Mouse (Mus musculus): Measurements from ENCODE around the gene Samd11. TPM values are rescaled to one million over a fixed set of nuclear protein-coding genes. Genes with fewer than 3 reads are reported as not detected.
A peak's percentile ranks its signal among the peaks of the same experiment; 100 is the strongest.

Gene Samd11
- not detected in 2 replicates for polyA plus RNA-seq (2012; ENCODE audit: insufficient read depth, insufficient read length, missing spikeins)

- Histone ChIP-seq H3K4me3 (ENCODE audit: insufficient read depth, low read depth, low read length) (peak within 1 kb of the TSS; percentile 3; the same call in 1 of the 2 replicates), H3K4me1 (ENCODE audit: control insufficient read depth, insufficient read depth, insufficient read length, low read length) (no peaks in the 10 kb centered on the region; the same call in 1 of the 2 replicates), H3K27ac (replicated peaks; ENCODE audit: low read depth, low read length) (no peak within 1 kb of the TSS)
Measured at GRCm38 (mm10) chr4:156255078-156255839, at the start of gene Samd11. TSS of gene Samd11 (minus strand) at chr4:156255657.

GRCm38 (mm10) chr4:156254361-156255077, 938 bp downstream of the Samd11 start:
- H3K4me1 ChIP-seq (ENCODE audit: control insufficient read depth, insufficient read depth, insufficient read length, low read length): no peaks in the 10 kb centered on the region; the same call in 1 of the 2 replicates
- H3K27ac ChIP-seq (replicated peaks; ENCODE audit: low read depth, low read length): no peak overlapping the region
- H3K4me3 ChIP-seq (ENCODE audit: insufficient read depth, low read depth, low read length): peak overlapping the region; percentile 3; the same call in 1 of the 2 replicates

- no peaks in the 10 kb centered on the region; the same call in 1 of the 2 replicates for H3K4me1 ChIP-seq (ENCODE audit: control insufficient read depth, insufficient read depth, insufficient read length, low read length)
- no peak overlapping the region for H3K4me3 ChIP-seq (ENCODE audit: insufficient read depth, low read depth, low read length)
- no peak overlapping the region for H3K27ac ChIP-seq (replicated peaks; ENCODE audit: low read depth, low read length)
Measured at GRCm38 (mm10) chr4:156253043-156253442, 2.4 kb downstream of the Samd11 start.

- Histone ChIP-seq H3K27ac (replicated peaks; ENCODE audit: low read depth, low read length) (no peak overlapping the region), H3K4me1 (ENCODE audit: control insufficient read depth, insufficient read depth, insufficient read length, low read length) (no peaks in the 10 kb centered on the region; the same call in 1 of the 2 replicates), H3K4me3 (ENCODE audit: insufficient read depth, low read depth, low read length) (no peak overlapping the region)
Measured at GRCm38 (mm10) chr4:156252619-156253018, 2.8 kb downstream of the Samd11 start.

- Histone ChIP-seq H3K27ac (replicated peaks; ENCODE audit: low read depth, low read length) (no peak overlapping the region), H3K4me1 (ENCODE audit: control insufficient read depth, insufficient read depth, insufficient read length, low read length) (no peaks in the 10 kb centered on the region; the same call in 1 of the 2 replicates), H3K4me3 (ENCODE audit: insufficient read depth, low read depth, low read length) (no peak overlapping the region)
Measured at GRCm38 (mm10) chr4:156252140-156252539, 3.3 kb downstream of the Samd11 start.

GRCm38 (mm10) chr4:156251081-156251480, 4.4 kb downstream of the Samd11 start:
- no peak overlapping the region for H3K4me3 ChIP-seq (ENCODE audit: insufficient read depth, low read depth, low read length)
- H3K27ac ChIP-seq (replicated peaks; ENCODE audit: low read depth, low read length): no peak overlapping the region
- H3K4me1 ChIP-seq (ENCODE audit: control insufficient read depth, insufficient read depth, insufficient read length, low read length): no peaks in the 10 kb centered on the region; the same call in 1 of the 2 replicates

- Histone ChIP-seq H3K4me1 (ENCODE audit: control insufficient read depth, insufficient read depth, insufficient read length, low read length) (no peaks in the 10 kb centered on the region; the same call in 1 of the 2 replicates), H3K4me3 (ENCODE audit: insufficient read depth, low read depth, low read length) (no peak overlapping the region), H3K27ac (replicated peaks; ENCODE audit: low read depth, low read length) (no peak overlapping the region)
Measured at GRCm38 (mm10) chr4:156249567-156249966, 5.9 kb downstream of the Samd11 start.

- Histone ChIP-seq H3K27ac (replicated peaks; ENCODE audit: low read depth, low read length) (no peak overlapping the region), H3K4me1 (ENCODE audit: control insufficient read depth, insufficient read depth, insufficient read length, low read length) (peaks cover 2% of the 10 kb centered on the region; the same call in 1 of the 2 replicates), H3K4me3 (ENCODE audit: insufficient read depth, low read depth, low read length) (peak overlapping the region; percentile 96)
Measured at GRCm38 (mm10) chr4:156236651-156237447, 18.6 kb downstream of the Samd11 start.

- Histone ChIP-seq H3K4me1 (ENCODE audit: control insufficient read depth, insufficient read depth, insufficient read length, low read length) (peaks cover 2% of the 10 kb centered on the region; the same call in 1 of the 2 replicates), H3K4me3 (ENCODE audit: insufficient read depth, low read depth, low read length) (peak within 1 kb of the TSS; percentile 96), H3K27ac (replicated peaks; ENCODE audit: low read depth, low read length) (peak within 1 kb of the TSS; percentile 45)
Measured at GRCm38 (mm10) chr4:156235808-156236533, 19.5 kb downstream of the Samd11 start, which contains the start of gene Noc2l. TSS of gene Noc2l (plus strand) at chr4:156236010.

GRCm38 (mm10) chr4:156235360-156235770, 20.1 kb downstream of the Samd11 start:
- H3K4me3 ChIP-seq (ENCODE audit: insufficient read depth, low read depth, low read length): peak overlapping the region; percentile 53
- H3K4me1 ChIP-seq (ENCODE audit: control insufficient read depth, insufficient read depth, insufficient read length, low read length): peaks cover 2% of the 10 kb centered on the region; the same call in 1 of the 2 replicates
- peak overlapping the region; percentile 23; the same call in 1 of the 2 replicates for H3K27ac ChIP-seq (replicated peaks; ENCODE audit: low read depth, low read length)

GRCm38 (mm10) chr4:156234701-156235213, 20.7 kb downstream of the Samd11 start, which contains the start of gene Plekhn1:
TSS of gene Plekhn1 (minus strand) at chr4:156234857.
- Histone ChIP-seq H3K4me3 (ENCODE audit: insufficient read depth, low read depth, low read length) (peak within 1 kb of the TSS; percentile 89), H3K27ac (replicated peaks; ENCODE audit: low read depth, low read length) (peak within 1 kb of the TSS; percentile 39; the same call in 1 of the 2 replicates), H3K4me1 (ENCODE audit: control insufficient read depth, insufficient read depth, insufficient read length, low read length) (peaks cover 2% of the 10 kb centered on the region; the same call in 1 of the 2 replicates)

GRCm38 (mm10) chr4:156234021-156234501, 21.4 kb downstream of the Samd11 start:
- H3K27ac ChIP-seq (replicated peaks; ENCODE audit: low read depth, low read length): 0 out of 2 replicates have a peak overlapping the region, but pooled peaks have one; percentile 39

GRCm38 (mm10) chr4:156228393-156229024, 26.9 kb downstream of the Samd11 start:
- Histone ChIP-seq H3K4me1 (ENCODE audit: control insufficient read depth, insufficient read depth, insufficient read length, low read length) (peaks cover 2% of the 10 kb centered on the region; the same call in 1 of the 2 replicates), H3K4me3 (ENCODE audit: insufficient read depth, low read depth, low read length) (0 out of 2 replicates have a peak overlapping the region, but pooled peaks have one; percentile 6), H3K27ac (replicated peaks; ENCODE audit: low read depth, low read length) (no peak overlapping the region)

More at GRCm38 (mm10) chr4:156234021-156234501, 21.4 kb downstream of the Samd11 start:
- Histone ChIP-seq H3K4me1 (ENCODE audit: control insufficient read depth, insufficient read depth, insufficient read length, low read length) (peaks cover 2% of the 10 kb centered on the region; the same call in 1 of the 2 replicates), H3K4me3 (ENCODE audit: insufficient read depth, low read depth, low read length) (peak overlapping the region; percentile 74)
